Mouse (Mus musculus) CD4-positive, CD25-positive, alpha-beta regulatory T cell, adult 2 months (primary cell): ENCODE data around the gene Cryab.

Source experiments
- DNase-seq: peaks from one replicate; pipeline ENCODE4 v3.0.0-alpha.2; 2012; ENCODE audit warnings: low read depth, low spot score

Gene Cryab

GRCm38 (mm10) chr9:50797641-50798040, 46.5 kb downstream of the Cryab start:
- DNase-seq: no peak

GRCm38 (mm10) chr9:50798368-50798767, 47.2 kb downstream of the Cryab start:
- no peak for DNase-seq

- peak; percentile 84 for DNase-seq
These were observed 49.9 kb downstream of the Cryab start for GRCm38 (mm10) chr9:50800985-50801384.

GRCm38 (mm10) chr9:50803055-50803671, 52.0 kb downstream of the Cryab start:
- DNase-seq: no peak
